Mouse (Mus musculus) bone marrow, adult 2 months (tissue): Measurements from ENCODE around the gene Smarcd3.

Experiments
- CTCF ChIP-seq: fragments of 200-500 bp; IDR thresholded peaks from 2 replicates; pipeline ENCODE4 v1.5.1; 2011; ENCODE audit warnings: low read length, control low read depth; ENCODE audit not compliant: control insufficient read depth, insufficient read depth
- POLR2A ChIP-seq: fragments of 200-500 bp; IDR thresholded peaks from 2 replicates; pipeline ENCODE4 v1.6.1; 2011; ENCODE audit warnings: low read depth, mild to moderate bottlenecking, control low read depth, low read length, borderline replicate concordance; ENCODE audit not compliant: control insufficient read depth

DNA sequence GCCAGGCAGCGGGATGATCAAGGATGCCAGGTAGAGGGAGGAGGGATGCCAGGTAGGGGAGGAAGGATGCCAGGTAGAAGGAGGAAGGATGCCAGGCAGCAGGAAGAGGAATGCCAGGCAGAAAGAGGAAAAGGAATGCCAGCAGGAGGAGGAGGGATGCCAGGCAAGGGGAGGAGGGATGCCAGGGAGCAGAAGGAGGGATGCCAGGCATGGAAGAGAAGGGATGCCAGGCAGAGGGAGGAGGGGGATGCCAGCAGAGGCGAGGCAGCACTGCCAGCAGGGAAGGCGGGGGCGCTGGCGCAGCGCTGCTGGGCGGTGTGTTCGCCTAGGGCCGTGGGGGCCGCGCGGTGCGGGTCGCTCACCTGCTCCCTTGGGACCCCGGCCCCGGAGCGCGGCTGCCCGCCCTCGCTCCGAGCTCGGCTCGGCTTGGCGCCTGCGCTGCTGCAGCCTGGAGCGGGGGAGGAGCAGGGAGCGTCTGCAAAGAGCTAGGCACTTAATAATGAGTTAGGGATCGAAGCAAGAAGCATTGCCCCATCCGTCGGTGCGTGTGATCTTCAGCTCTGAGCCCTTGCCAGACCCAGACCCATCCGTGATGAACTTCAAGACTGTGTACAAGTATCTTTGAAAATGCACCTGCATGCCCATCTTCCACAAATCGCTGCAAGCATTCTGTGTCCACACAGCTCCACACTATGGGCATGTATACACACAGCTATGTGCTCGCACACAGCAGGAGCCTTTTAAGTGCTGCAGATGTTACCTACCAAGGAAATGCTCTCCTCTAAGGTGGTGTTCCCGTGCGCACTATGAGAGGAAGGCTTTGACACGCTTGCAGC is at the start of gene Smarcd3:
- no peak for TF ChIP-seq CTCF
- TF ChIP-seq POLR2A = no peak
